Mouse (Mus musculus) mesoderm, embryonic 11.5 days (tissue): ENCODE results near the gene Pdf.

Experiments
- DNase-seq: peaks from one replicate; pipeline ENCODE4 v3.0.0-alpha.2; 2012; ENCODE audit warnings: low read depth, low spot score

The Pdf gene

GRCm38 (mm10) chr8:107048061-107048941, at the start of gene Pdf:
Gene Pdf (minus strand): TSS chr8:107048614.
- DNase-seq: peak; percentile 73

GRCm38 (mm10) chr8:107096366-107097036, 48.1 kb upstream of the Pdf start, which contains the start of gene Terf2:
Gene Terf2 (minus strand): TSS chr8:107096547.
- peak; percentile 96 for DNase-seq

GRCm38 (mm10) chr8:107095717-107096365, 47.4 kb upstream of the Pdf start:
- DNase-seq: no peak

GRCm38 (mm10) chr8:107090531-107090930, 42.1 kb upstream of the Pdf start:
- DNase-seq: no peak

GRCm38 (mm10) chr8:107088526-107089063, 40.2 kb upstream of the Pdf start:
- no peak for DNase-seq

- no peak for DNase-seq
These were observed 37.6 kb upstream of the Pdf start for GRCm38 (mm10) chr8:107086018-107086417.

- no peak for DNase-seq
These were observed 36.9 kb upstream of the Pdf start for GRCm38 (mm10) chr8:107085358-107085757.

GRCm38 (mm10) chr8:107076239-107076888, 27.9 kb upstream of the Pdf start:
- no peak for DNase-seq

GRCm38 (mm10) chr8:107074128-107074527, 25.7 kb upstream of the Pdf start:
- no peak for DNase-seq

GRCm38 (mm10) chr8:107073706-107074105, 25.3 kb upstream of the Pdf start:
- no peak for DNase-seq

GRCm38 (mm10) chr8:107065511-107066496, 17.4 kb upstream of the Pdf start, which contains the start of gene Tmed6:
Gene Tmed6 (minus strand): TSS chr8:107065644.
- peak; percentile 28 for DNase-seq

- no peak for DNase-seq
These were observed 14.2 kb upstream of the Pdf start for GRCm38 (mm10) chr8:107062613-107063012.

- DNase-seq: no peak
These were observed 8.6 kb upstream of the Pdf start for GRCm38 (mm10) chr8:107056973-107057369.

- DNase-seq: peak; percentile 98
These were observed 7.9 kb upstream of the Pdf start, which contains the start of the genes Cog8 and Nip7 for GRCm38 (mm10) chr8:107056076-107056972. Gene Cog8 (minus strand): TSS chr8:107056689. Gene Nip7 (plus strand): TSS chr8:107056877.

GRCm38 (mm10) chr8:107052046-107052445, 3.6 kb upstream of the Pdf start:
- no peak for DNase-seq

GRCm38 (mm10) chr8:107049480-107049879, 1.1 kb upstream of the Pdf start:
- DNase-seq: no peak

- DNase-seq: no peak
These were observed 1.4 kb downstream of the Pdf start for GRCm38 (mm10) chr8:107046976-107047375.

- no peak for DNase-seq
These were observed 2.9 kb downstream of the Pdf start for GRCm38 (mm10) chr8:107045478-107045877.

GRCm38 (mm10) chr8:107040632-107041031, 7.8 kb downstream of the Pdf start:
- no peak for DNase-seq
